Mouse (Mus musculus) liver, embryonic 13.5 days (tissue): ENCODE measurements around the gene Pxmp2. TPM values are rescaled to one million over a fixed set of nuclear protein-coding genes. Genes with fewer than 3 reads are reported as not detected.
A peak's percentile ranks its signal among the peaks of the same experiment; 100 is the strongest.

Source experiments
- ATAC-seq: fragments of 200-750 bp; cut with Nextera tagmentation; 2 replicates; pipeline ENCODE4 v1.8.0; 2017; ENCODE audit warnings: low read depth, mild to moderate bottlenecking, moderate number of reproducible peaks, moderate library complexity
- DNase-seq: peaks from one replicate; pipeline ENCODE4 v3.0.0; 2022
- H3K27ac ChIP-seq: fragments of 300-500 bp; sonication (generic); 2 replicates; pipeline ENCODE4 v1.5.1; 2015; ENCODE audit warnings: moderate library complexity, mild to moderate bottlenecking, inconsistent platforms
- H3K27me3 ChIP-seq: fragments of 300-500 bp; sonication (generic); 2 replicates; pipeline ENCODE4 v1.6.1; 2015; ENCODE audit warnings: mild to moderate bottlenecking, inconsistent platforms
- H3K36me3 ChIP-seq: fragments of 300-500 bp; sonication (generic); 2 replicates; pipeline ENCODE4 v1.6.1; 2015; ENCODE audit warnings: mild to moderate bottlenecking, inconsistent platforms
- H3K4me1 ChIP-seq: fragments of 300-500 bp; sonication (generic); replicated peaks from 2 replicates; pipeline ENCODE4 v1.6.1; 2015; ENCODE audit warnings: inconsistent platforms
- H3K4me2 ChIP-seq: fragments of 300-500 bp; sonication (generic); 2 replicates; pipeline ENCODE4 v1.6.1; 2015; ENCODE audit warnings: inconsistent platforms, mild to moderate bottlenecking, moderate library complexity
- H3K4me3 ChIP-seq: fragments of 300-500 bp; sonication (generic); replicated peaks from 2 replicates; pipeline ENCODE4 v1.5.1; 2015; ENCODE audit warnings: mild to moderate bottlenecking, inconsistent platforms
- H3K9ac ChIP-seq: fragments of 300-500 bp; sonication (generic); 2 replicates; pipeline ENCODE4 v1.6.1; 2015; ENCODE audit warnings: mild to moderate bottlenecking, inconsistent platforms
- H3K9me3 ChIP-seq: fragments of 300-500 bp; sonication (generic); replicated peaks from 2 replicates; pipeline ENCODE4 v1.6.1; 2016; ENCODE audit warnings: inconsistent platforms
- WGBS: fragments of 180-500 bp; shearing (Covaris S2); methylation state at CpG from one replicate; pipeline ENCODE4 v1.1.7; 2015; ENCODE audit not compliant: insufficient replicate concordance; 5-methylcytosine and 5-hydroxymethylcytosine counted together
- polyA plus RNA-seq: library from polyadenylated mRNA; unstranded; fragments of >200 nt; fragmentation: Nextera tagmentation; extraction: Ambion mirVana; gene quantifications from 2 replicates; pipeline ENCODE4 v1.2.1, GENCODE M21; 2015

Gene Pxmp2
- polyA plus RNA-seq, 1 experiment from 2014 or later = 34.3 TPM

DNA sequence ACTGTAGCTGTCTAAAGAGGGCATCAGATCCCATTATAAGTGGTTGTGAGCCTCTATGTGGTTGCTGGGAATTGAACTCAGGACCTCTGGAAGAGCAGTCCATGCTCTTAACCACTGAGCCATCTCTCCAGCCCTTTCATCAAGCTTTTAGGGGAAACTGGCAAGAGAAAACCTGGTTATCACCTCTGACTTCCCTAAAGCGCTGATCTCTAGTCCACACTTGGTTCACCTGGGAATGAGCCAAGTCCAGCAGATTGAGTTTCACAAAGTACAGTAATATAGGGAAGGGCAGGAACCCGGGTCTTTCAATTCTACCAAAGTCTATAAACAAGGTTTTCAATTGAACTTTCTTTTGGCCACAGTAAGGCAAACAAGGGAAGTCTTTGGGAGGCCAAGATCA is 4.0 kb downstream of the Pxmp2 start:
- H3K9ac ChIP-seq = no peak overlapping the region
- 65% methylated on average over 2 of the region's 2 CpGs for WGBS
- no peaks in the 10 kb centered on the region for H3K9me3 ChIP-seq
- no peak overlapping the region for H3K4me3 ChIP-seq
- peaks cover 4% of the 10 kb centered on the region; the same call in 1 of the 2 replicates for H3K36me3 ChIP-seq
- no peak for DNase-seq
- ATAC-seq = no peak
- H3K4me1 ChIP-seq = peaks cover 26% of the 10 kb centered on the region
- no peaks in the 10 kb centered on the region for H3K27me3 ChIP-seq
- no peak overlapping the region for H3K4me2 ChIP-seq
- no peak overlapping the region for H3K27ac ChIP-seq

- Histone ChIP-seq H3K4me3 (no peak overlapping the region), H3K9ac (no peak overlapping the region), H3K27ac (no peak overlapping the region), H3K4me2 (no peak overlapping the region), H3K27me3 (no peaks in the 10 kb centered on the region), H3K4me1 (peaks cover 18% of the 10 kb centered on the region), H3K9me3 (no peaks in the 10 kb centered on the region), H3K36me3 (no peaks in the 10 kb centered on the region)
- ATAC-seq (peak; percentile 29; the same call in 1 of the 2 replicates), DNase-seq (no peak)
- 79% methylated on average over 1 of the region's 1 CpGs for WGBS
Observed at GRCm38 (mm10) chr5:110276910-110277309, 9.1 kb downstream of the Pxmp2 start.

DNA sequence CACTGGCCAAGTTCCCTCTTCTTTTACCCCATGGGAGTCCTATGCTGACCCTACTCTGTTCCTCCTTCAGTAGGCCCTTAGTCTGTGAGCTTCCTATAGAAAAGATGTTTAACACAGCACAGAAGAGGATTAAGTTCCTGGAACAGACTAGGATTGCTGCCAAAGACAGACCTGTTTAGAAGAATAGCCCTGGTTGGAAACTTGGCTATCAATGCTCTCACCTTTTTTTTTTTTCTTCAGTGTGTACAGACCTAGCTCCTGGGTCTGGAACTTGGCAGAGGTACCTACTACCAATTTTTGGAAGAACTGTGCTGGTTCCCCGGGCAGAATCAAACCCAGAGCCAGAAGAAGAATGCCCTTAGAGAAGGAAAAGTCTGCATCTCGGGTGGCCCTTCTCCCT is 9.6 kb downstream of the Pxmp2 start:
- Histone ChIP-seq H3K4me2 (no peak overlapping the region), H3K36me3 (no peaks in the 10 kb centered on the region), H3K27me3 (no peaks in the 10 kb centered on the region), H3K27ac (no peak overlapping the region), H3K4me1 (peaks cover 18% of the 10 kb centered on the region), H3K9ac (no peak overlapping the region), H3K4me3 (no peak overlapping the region), H3K9me3 (no peaks in the 10 kb centered on the region)
- DNase-seq (no peak), ATAC-seq (no peak)
- 69% methylated on average over 2 of the region's 2 CpGs for WGBS

- H3K4me1 ChIP-seq = peaks cover 21% of the 10 kb centered on the region
- H3K27me3 ChIP-seq = no peaks in the 10 kb centered on the region
- H3K27ac ChIP-seq = no peak overlapping the region
- WGBS = 65% methylated on average over 2 of the region's 2 CpGs
- no peaks in the 10 kb centered on the region for H3K9me3 ChIP-seq
- DNase-seq = no peak
- no peak overlapping the region for H3K9ac ChIP-seq
- no peak for ATAC-seq
- no peak overlapping the region for H3K4me2 ChIP-seq
- no peak overlapping the region for H3K4me3 ChIP-seq
- H3K36me3 ChIP-seq = no peaks in the 10 kb centered on the region
Observed at GRCm38 (mm10) chr5:110274846-110275245, 11.1 kb downstream of the Pxmp2 start.

- H3K27ac ChIP-seq = peak overlapping the region; percentile 69
- H3K4me1 ChIP-seq = peaks cover 21% of the 10 kb centered on the region
- H3K4me2 ChIP-seq = peak overlapping the region; percentile 12; the same call in 1 of the 2 replicates
- H3K9me3 ChIP-seq = no peaks in the 10 kb centered on the region
- H3K9ac ChIP-seq = peak overlapping the region; percentile 15; the same call in 1 of the 2 replicates
- no peak overlapping the region for H3K4me3 ChIP-seq
- H3K27me3 ChIP-seq = no peaks in the 10 kb centered on the region
- 69% methylated on average over 4 of the region's 4 CpGs for WGBS
- peak; percentile 29; the same call in 1 of the 2 replicates for ATAC-seq
- H3K36me3 ChIP-seq = no peaks in the 10 kb centered on the region
- DNase-seq = no peak
Observed at GRCm38 (mm10) chr5:110274147-110274546, 11.8 kb downstream of the Pxmp2 start.

DNA sequence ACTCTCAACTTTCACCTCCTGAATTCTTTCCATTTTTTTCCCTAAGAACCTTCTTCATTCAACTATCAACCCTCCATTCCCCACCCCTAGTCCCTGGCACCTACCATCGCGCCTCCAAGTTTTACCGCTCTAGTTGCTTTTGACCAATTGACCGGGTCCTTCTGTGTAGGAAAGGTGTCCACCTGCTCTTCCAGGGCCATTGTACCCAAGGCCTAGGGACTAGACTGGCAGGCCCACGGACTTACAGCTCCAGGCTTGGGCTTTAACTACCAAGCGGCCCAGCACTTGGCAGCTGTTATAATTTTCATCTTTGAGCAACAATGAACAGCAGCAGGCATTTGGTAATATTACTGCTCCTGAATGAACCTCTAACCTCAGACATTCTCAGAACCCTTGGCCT is 15.7 kb downstream of the Pxmp2 start:
- ATAC-seq = no peak

DNA sequence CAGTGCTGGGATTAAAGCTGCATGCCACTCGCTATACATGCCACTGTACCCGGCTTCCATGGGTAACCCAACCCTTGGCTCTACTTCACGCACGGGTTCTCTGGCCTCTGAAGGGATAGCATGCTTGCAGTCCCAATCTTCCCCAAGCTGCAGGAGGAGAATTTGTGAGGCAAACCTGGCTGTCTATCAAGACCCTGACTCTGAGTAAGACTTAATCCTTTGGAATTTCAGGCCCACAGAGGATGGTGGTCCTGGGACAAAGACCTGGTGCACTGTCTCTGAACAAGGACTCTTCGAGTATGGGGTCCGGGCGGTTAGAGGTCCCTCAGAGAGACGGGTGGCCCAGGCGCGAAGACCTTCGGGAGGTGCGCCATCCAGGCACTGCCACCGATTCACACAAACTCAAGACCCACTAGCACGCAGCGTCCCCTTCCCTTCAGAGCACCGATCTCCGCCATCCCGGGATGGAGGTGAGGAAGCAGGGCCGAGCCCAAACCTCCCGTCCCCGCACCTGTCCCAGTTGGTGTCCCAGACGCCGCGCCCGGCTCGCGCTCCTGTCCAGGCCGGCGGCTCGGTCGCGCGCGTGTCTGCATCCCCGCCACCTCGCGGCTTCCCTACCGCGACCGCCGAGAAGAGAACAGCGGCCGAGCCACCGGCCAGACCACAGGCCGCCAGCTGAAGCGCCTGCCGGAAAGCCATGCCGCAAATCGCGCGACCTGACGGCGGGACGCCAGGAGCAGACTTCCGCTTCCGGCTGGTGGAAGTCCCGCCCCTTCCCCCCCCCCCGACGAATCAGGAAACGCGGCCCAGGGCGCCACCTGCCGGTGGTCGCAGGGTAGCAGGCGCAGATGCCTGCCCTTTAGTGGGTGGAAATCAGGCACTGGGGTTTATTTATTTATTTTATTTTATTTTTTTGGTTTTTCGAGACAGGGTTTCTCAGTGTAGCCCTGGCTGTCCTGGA is 16.6 kb downstream of the Pxmp2 start, which contains the start of gene Pgam5:
Gene Pgam5 (minus strand): TSS at position 773 of the 961 bp plus-strand sequence.
- H3K4me3 ChIP-seq = peak within 1 kb of the TSS; percentile 95
- peak; percentile 84 for ATAC-seq
- under 1% methylated on average over 66 of the region's 66 CpGs for WGBS
- peak within 1 kb of the TSS; percentile 92 for H3K9ac ChIP-seq
- H3K27ac ChIP-seq = peak within 1 kb of the TSS; percentile 62
- peaks cover 30% of the 10 kb centered on the region for H3K36me3 ChIP-seq
- H3K27me3 ChIP-seq = no peaks in the 10 kb centered on the region
- peaks cover 39% of the 10 kb centered on the region for H3K4me1 ChIP-seq
- peak within 1 kb of the TSS; percentile 91 for H3K4me2 ChIP-seq
- H3K9me3 ChIP-seq = no peaks in the 10 kb centered on the region
- DNase-seq = peak; percentile 79

More for the DNA sequence above, 15.7 kb downstream of the Pxmp2 start:
- H3K27me3 ChIP-seq = no peaks in the 10 kb centered on the region
- H3K4me3 ChIP-seq = no peak overlapping the region
- H3K27ac ChIP-seq = no peak overlapping the region
- no peak overlapping the region for H3K4me2 ChIP-seq
- DNase-seq = no peak
- WGBS = 89% methylated on average over 6 of the region's 6 CpGs
- no peak overlapping the region for H3K9ac ChIP-seq
- H3K9me3 ChIP-seq = no peaks in the 10 kb centered on the region
- peaks cover 22% of the 10 kb centered on the region for H3K36me3 ChIP-seq
- H3K4me1 ChIP-seq = peaks cover 42% of the 10 kb centered on the region

- Histone ChIP-seq H3K9me3 (no peaks in the 10 kb centered on the region), H3K4me1 (peaks cover 30% of the 10 kb centered on the region), H3K9ac (0 out of 2 replicates have a peak overlapping the region, but pooled peaks have one; percentile 2), H3K27ac (0 out of 2 replicates have a peak overlapping the region, but pooled peaks have one; percentile 1), H3K36me3 (peaks cover 46% of the 10 kb centered on the region), H3K4me3 (no peak overlapping the region), H3K4me2 (no peak overlapping the region), H3K27me3 (no peaks in the 10 kb centered on the region)
- WGBS = 85% methylated on average over 4 of the region's 4 CpGs
- ATAC-seq = no peak
- no peak for DNase-seq
Observed at GRCm38 (mm10) chr5:110266941-110267340, 19.0 kb downstream of the Pxmp2 start.

DNA sequence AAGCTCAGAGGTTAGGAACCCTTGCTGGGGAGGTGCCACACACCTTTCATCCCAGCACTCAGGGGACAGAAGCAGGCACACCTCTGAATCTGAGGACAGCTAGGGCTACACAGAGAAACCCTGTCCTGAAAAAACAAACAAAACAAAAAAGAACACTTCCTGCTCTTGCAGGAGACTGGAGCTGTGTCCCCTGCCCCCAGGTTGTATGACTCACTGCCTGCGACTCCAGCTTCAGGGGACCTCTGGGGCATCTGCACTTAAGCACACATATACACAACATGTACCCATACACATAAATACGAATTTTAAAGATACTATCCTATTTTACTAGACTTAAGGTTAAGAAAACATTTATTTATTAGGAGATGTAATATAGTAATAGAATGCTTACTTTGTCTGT is 41.9 kb downstream of the Pxmp2 start:
- H3K4me2 ChIP-seq = no peak overlapping the region
- no peak overlapping the region for H3K27ac ChIP-seq
- H3K9ac ChIP-seq = no peak overlapping the region
- H3K36me3 ChIP-seq = peaks cover 92% of the 10 kb centered on the region
- DNase-seq = no peak
- no peaks in the 10 kb centered on the region for H3K27me3 ChIP-seq
- 69% methylated on average over 2 of the region's 2 CpGs for WGBS
- no peaks in the 10 kb centered on the region for H3K9me3 ChIP-seq
- no peaks in the 10 kb centered on the region for H3K4me1 ChIP-seq
- H3K4me3 ChIP-seq = no peak overlapping the region
- ATAC-seq = no peak

DNA sequence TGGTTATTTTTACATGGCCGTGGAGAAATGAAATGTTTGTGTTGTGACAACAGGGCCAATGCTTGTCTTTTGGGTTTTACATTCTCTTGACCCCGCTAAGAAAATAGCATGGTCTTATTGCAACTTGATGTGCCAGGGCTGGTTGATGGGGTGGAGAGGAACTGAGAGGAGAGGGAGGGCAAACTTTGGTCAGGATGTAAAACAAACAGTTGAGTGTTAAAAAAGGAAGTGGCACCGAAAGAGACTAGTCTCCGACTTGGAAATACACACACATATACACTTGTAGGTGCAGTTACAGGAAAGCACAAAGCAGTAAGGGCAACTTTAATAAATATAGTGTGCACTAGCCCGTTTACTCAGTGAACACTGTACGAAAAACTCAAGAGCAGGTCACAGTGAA is 53.6 kb downstream of the Pxmp2 start:
- H3K9me3 ChIP-seq = no peaks in the 10 kb centered on the region
- H3K27ac ChIP-seq = peak overlapping the region; percentile 45; the same call in 1 of the 2 replicates
- DNase-seq = no peak
- 50% methylated on average over 6 of the region's 6 CpGs for WGBS
- peaks cover 29% of the 10 kb centered on the region for H3K4me1 ChIP-seq
- no peak for ATAC-seq
- no peaks in the 10 kb centered on the region for H3K27me3 ChIP-seq
- H3K4me2 ChIP-seq = peak overlapping the region; percentile 76
- peak overlapping the region; percentile 92 for H3K4me3 ChIP-seq
- peak overlapping the region; percentile 97 for H3K9ac ChIP-seq
- H3K36me3 ChIP-seq = peaks cover 36% of the 10 kb centered on the region

DNA sequence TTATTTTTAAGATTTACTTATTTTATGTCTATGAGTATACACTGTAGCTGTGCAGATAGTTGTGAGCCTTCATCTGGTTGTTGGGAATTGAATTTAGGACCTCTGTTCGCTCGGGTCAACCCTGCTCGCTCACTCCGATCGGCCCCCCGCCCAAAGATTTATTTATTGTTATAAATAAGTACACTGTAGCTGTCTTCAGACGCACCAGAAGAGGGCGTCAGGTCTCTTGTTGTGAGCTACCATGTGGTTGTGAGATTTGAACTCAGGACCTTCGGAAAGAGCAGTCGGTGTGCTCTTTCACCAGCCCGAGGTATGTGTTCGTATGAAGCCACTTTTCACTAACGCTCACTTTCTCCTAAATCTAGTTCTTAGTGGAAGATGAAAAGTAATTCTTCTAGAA is 54.3 kb downstream of the Pxmp2 start:
- Histone ChIP-seq H3K9ac (peak overlapping the region; percentile 97), H3K27ac (peak overlapping the region; percentile 99), H3K4me1 (peaks cover 29% of the 10 kb centered on the region), H3K36me3 (peaks cover 29% of the 10 kb centered on the region), H3K4me2 (peak overlapping the region; percentile 76), H3K4me3 (peak overlapping the region; percentile 92), H3K9me3 (no peaks in the 10 kb centered on the region), H3K27me3 (no peaks in the 10 kb centered on the region)
- 32% methylated on average over 13 of the region's 13 CpGs for WGBS
- peak; percentile 20 for DNase-seq
- no peak for ATAC-seq
